Mouse (Mus musculus): ENCODE measurements at regions not wholly inside any gene's neighbourhood (a gene's known extent, or its start where the extent isn't known, plus 50 kb on each side); places are given as distances from the start of the nearest gene placed in this dataset.
A peak's percentile ranks its signal among the peaks of the same experiment; 100 is the strongest.

DNA sequence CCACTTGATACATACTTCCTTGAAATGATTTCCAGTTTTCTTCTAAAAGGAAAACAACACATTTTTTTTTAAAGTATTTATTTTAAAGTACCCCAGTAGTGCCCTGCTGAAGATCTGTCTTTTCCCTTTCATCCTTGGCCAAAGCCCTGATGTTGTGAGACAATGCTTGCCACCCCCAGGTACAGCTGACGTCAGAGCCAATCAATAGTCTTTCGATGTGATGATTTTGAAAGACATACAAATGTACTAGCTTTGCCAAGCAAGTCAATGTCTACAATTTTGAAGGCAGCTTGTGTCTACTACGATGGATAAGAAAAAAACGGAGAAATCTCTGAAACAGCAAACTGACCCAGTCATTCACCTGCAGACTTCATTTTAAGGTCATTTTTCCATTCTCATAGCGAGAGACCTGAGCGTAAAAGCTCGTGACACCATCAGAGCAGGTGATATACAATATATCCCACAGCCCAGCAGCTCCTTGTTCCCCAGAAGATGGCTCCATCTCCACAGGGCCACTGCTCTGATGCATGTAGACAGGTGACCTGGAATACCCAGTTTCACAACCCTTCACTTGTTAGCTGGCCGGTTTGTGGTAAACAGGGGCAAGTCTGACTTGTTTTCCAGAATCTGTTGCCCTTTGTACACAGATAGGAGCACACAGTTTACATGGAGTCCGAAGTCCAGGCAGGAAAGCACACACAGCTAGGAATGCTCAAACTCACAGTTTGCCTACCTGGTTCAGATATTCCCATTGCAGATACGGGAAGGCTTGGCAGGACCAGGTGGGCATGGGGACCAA is 129.0 kb downstream of the Irs2 start:
- DNase-seq (ENCODE audit: extremely low spot score in 1 of 2, low spot score in 2 of 2): no peak
- intact Hi-C loops (cut with DNase I): no loop called here

- intact Hi-C loops (cut with DNase I): no loop called here
- no peak for DNase-seq (ENCODE audit: extremely low spot score in 1 of 2, low spot score in 2 of 2)
Observed at GRCm38 (mm10) chr8:10878371-10878770, 129.9 kb downstream of the Irs2 start.

- intact Hi-C loops (cut with DNase I): no loop called here
- no peak for DNase-seq (ENCODE audit: extremely low spot score in 1 of 2, low spot score in 2 of 2)
Observed at GRCm38 (mm10) chr8:10875170-10875569, 133.1 kb downstream of the Irs2 start.

- intact Hi-C loops (cut with DNase I): loop anchor here (5.0 kb wide), 1 partner anchor 136 kb away; the partner anchor contains the start of gene Irs2
- no peak for DNase-seq (ENCODE audit: extremely low spot score in 1 of 2, low spot score in 2 of 2)
Observed at GRCm38 (mm10) chr8:10871451-10871850, 136.8 kb downstream of the Irs2 start.

DNA sequence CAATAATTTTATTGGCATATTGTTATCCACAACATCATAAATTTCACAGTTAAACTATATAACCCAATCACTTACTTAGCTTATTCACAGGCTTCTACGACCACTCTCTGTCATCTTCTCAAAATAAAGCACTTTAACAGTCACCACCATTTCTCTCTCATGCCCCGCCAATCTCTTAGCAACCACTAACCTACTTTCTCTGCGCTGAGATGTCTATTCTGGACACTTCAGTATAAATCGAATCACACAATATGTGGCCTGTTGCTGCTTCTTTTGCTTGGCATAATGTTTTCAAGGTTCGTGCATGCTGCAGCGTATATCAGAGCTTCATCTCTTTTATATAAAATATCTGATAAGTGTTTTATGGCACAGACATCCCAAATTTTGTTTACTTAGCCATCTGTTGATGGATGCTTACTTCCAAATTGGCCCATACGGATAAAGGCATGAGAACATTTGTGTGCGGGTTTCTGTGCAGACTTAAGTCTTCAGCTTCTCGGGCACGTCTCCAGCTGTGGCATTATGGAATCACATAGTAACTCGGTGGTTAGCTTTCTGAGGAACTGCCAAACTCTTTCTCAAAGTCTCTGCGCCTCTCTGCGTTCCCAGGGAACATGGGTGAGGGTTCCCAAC is 137.7 kb downstream of the Irs2 start:
- intact Hi-C loops (cut with DNase I): loop anchor here (5.0 kb wide), 1 partner anchor 137 kb away; the partner anchor contains the start of gene Irs2
- DNase-seq (ENCODE audit: extremely low spot score in 1 of 2, low spot score in 2 of 2): peak; percentile 55 to 67

DNA sequence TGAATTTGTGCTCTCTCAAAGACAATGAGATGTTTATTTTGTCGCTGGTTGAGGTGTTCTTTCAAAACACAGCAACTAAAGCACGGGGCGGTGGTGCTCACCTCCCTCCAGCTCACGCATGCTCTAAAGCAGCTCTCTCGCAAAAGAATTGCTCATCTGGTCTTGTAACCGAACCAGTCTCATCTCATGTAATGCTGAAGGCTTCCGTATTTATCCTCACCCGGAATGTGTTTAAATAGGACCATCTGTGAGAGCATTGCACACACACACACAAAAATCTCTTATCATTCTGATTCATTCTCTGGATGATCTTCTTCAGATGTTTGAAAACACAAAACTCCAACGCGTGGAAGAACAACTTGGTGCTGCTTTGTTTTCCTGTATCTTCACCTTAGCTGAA is 138.4 kb downstream of the Irs2 start:
- intact Hi-C loops (cut with DNase I): loop anchor here (5.0 kb wide), 1 partner anchor 137 kb away; the partner anchor contains the start of gene Irs2
- DNase-seq (ENCODE audit: extremely low spot score in 1 of 2, low spot score in 2 of 2): no peak

GRCm38 (mm10) chr8:10866696-10867395 is 141.4 kb downstream of the Irs2 start:
- no peak for DNase-seq (ENCODE audit: extremely low spot score in 1 of 2, low spot score in 2 of 2)
- intact Hi-C loops (cut with DNase I): no loop called here

DNA sequence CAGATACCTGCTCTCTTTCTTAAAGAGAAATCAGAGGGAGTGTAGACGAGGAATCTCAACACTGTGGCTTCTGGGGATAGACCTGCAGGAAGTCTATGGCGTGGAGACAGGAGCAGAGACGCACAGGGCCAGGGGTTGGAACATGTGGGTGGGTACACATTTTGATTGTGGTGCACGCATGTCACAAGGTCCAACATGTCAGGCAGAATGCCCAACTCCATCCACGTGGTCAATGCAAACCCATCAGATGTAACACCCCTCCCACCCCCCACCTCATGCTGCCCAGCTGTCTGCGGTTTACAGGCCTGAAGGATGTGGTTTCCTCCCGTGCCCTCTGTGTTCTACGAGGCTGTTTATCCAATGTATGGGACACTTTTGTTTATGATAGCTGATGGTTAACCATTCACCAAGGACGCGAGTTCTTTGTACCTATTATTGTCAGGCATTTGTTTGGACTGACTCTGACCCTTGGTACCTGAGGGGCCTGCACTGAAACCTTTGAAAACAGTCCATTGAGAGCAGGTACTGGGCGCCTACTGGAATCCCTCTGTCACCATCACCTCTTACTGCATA is 142.2 kb downstream of the Irs2 start:
- DNase-seq (ENCODE audit: extremely low spot score in 1 of 2, low spot score in 2 of 2): no peak
- intact Hi-C loops (cut with DNase I): no loop called here

- intact Hi-C loops (cut with DNase I): no loop called here
- no peak for DNase-seq (ENCODE audit: extremely low spot score in 1 of 2, low spot score in 2 of 2)
Observed at GRCm38 (mm10) chr8:10865415-10865821, 142.8 kb downstream of the Irs2 start.

GRCm38 (mm10) chr8:10862442-10862841 is 145.8 kb downstream of the Irs2 start:
- no peak for DNase-seq (ENCODE audit: extremely low spot score in 1 of 2, low spot score in 2 of 2)
- intact Hi-C loops (cut with DNase I): no loop called here

DNA sequence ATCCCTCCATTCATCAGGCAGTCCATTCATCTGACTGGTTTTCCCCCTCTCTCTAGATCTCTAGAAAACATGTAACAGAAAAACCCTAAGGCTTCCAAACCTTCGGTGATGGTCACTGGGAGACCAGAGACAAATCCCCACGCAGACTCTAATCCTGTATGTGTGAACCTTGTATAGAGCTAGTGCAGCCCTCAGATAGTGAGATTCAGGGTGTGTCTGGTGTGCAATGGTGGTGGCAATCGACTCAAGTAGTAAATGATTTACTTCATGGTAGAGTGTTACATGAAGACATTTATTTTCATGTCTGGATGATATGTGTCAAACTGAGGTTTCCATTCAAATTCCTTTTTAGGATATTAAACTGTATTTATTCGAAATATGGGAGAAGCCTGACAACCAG is 147.4 kb downstream of the Irs2 start:
- intact Hi-C loops (cut with DNase I): no loop called here
- DNase-seq (ENCODE audit: extremely low spot score in 1 of 2, low spot score in 2 of 2): no peak

DNA sequence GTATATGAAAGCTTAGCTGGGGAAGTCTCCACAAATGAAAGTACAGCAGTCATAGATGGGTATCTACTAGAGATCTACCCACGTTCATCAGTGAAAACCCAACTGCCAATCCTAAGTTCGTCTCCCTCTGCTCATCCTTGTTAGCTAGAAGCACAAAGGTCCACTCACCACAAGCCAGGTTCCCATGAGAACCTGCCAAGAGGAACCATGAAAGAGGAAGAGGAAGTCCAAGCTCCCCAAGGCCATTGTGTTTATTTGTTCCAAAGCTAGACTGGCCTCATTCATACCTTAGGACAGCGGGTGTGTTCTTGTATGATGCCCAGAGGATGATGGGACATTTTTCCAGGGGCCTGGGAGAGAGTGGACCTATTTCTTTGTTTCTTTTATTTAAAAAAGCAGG is 150.4 kb downstream of the Irs2 start:
- no peak for DNase-seq (ENCODE audit: extremely low spot score in 1 of 2, low spot score in 2 of 2)
- intact Hi-C loops (cut with DNase I): no loop called here

DNA sequence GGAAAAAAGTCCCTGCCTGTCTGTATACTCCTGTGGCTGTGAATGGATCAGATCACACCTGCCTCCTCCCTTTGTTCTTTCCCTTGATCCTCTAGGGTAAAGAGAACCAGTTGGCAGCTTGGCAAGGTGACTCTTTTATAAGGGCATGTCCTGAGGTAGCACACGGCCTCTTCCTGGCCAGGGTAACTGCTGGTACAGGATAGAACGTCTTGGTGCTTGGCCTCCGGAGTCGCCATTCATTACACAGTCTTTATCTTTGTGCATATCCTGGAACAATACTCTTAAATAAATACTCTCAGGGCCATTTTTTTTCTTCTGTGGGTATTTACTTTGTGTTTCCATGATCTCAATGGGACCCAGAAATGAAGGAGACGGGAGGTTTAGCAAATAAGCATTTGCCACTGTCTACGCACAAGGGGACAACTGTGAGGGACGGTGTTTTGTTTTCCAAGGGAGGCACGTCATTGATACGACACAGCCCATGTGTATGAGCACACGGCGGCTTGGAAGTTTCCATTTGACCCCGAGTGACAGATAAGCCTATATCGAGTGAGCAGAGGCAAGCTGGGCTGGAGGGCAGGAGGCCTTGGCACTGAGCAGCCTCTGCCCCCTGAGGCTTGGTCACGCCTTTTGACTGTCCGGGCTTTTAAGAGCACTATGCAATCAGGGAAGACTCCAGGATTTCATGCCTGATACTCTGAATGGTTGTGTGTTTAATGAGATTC is 151.1 kb downstream of the Irs2 start:
- no peak for DNase-seq (ENCODE audit: extremely low spot score in 1 of 2, low spot score in 2 of 2)
- intact Hi-C loops (cut with DNase I): no loop called here

GRCm38 (mm10) chr8:10855696-10856095 is 152.6 kb downstream of the Irs2 start:
- DNase-seq (ENCODE audit: extremely low spot score in 1 of 2, low spot score in 2 of 2): no peak
- intact Hi-C loops (cut with DNase I): no loop called here

DNA sequence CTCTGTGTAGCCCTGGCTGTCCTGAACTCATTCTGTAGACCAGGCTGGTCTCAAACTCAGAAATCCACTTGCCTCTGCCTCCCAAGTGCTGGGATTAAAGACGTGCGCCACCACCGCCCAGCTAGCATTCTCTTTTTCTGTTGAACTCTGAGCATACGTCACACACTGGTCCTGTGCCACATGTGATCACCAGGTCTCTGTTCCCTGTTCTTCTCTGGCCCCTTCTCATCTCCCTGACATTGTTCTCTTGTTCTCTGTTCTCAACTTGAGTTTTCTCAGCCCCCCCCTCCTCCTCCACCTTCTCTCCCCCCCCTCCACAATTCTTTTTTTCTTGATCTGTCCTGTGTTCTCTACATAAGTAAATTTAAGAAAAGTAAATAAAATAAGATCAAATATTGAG is 153.1 kb downstream of the Irs2 start:
- intact Hi-C loops (cut with DNase I): no loop called here
- DNase-seq (ENCODE audit: extremely low spot score in 1 of 2, low spot score in 2 of 2): no peak

- no peak for DNase-seq (ENCODE audit: extremely low spot score in 1 of 2, low spot score in 2 of 2)
- intact Hi-C loops (cut with DNase I): no loop called here
Observed at GRCm38 (mm10) chr8:10854600-10854999, 153.7 kb downstream of the Irs2 start.

- intact Hi-C loops (cut with DNase I): no loop called here
- DNase-seq (ENCODE audit: extremely low spot score in 1 of 2, low spot score in 2 of 2): no peak
Observed at GRCm38 (mm10) chr8:10853901-10854300, 154.4 kb downstream of the Irs2 start.

GRCm38 (mm10) chr8:10849916-10850315 is 158.3 kb downstream of the Irs2 start:
- DNase-seq (ENCODE audit: extremely low spot score in 1 of 2, low spot score in 2 of 2): no peak
- intact Hi-C loops (cut with DNase I): no loop called here

- no peak for DNase-seq (ENCODE audit: extremely low spot score in 1 of 2, low spot score in 2 of 2)
- intact Hi-C loops (cut with DNase I): no loop called here
Observed at GRCm38 (mm10) chr8:10845607-10846006, 162.7 kb downstream of the Irs2 start.

Data from left cerebral cortex, postnatal 10 days (tissue).